Mouse (Mus musculus): Measurements from ENCODE around the gene Psmd9. TPM values are rescaled to one million over a fixed set of nuclear protein-coding genes. Genes with fewer than 3 reads are reported as not detected.

The Psmd9 gene
- polyA plus RNA-seq, 1 experiment from 2014 or later, result 103 TPM

GRCm38 (mm10) chr5:123156763-123157162, 12.4 kb upstream of the Psmd9 start:
- Histone ChIP-seq H3K27ac (ENCODE audit: low read depth, low read length) (no peak overlapping the region), H3K36me3 (ENCODE audit: control insufficient read depth, insufficient read depth, low read length) (peaks cover 81% of the 10 kb centered on the region), H3K4me1 (replicated peaks; ENCODE audit: control insufficient read depth, insufficient read depth, low read length) (no peaks in the 10 kb centered on the region), H3K4me3 (ENCODE audit: low read depth, low read length) (no peak overlapping the region), H3K4me2 (no peak overlapping the region), H3K9ac (ENCODE audit: low read depth, low read length) (no peak overlapping the region), H3K27me3 (replicated peaks; ENCODE audit: control insufficient read depth, insufficient read depth, low read length) (no peaks in the 10 kb centered on the region), H3K9me3 (ENCODE audit: control insufficient read depth, low read length) (no peaks in the 10 kb centered on the region)
- ATAC-seq (replicated peaks; ENCODE audit: low FRiP score), result no peak
- no peak for DNase-seq (ENCODE audit: low spot score)
- WGBS, result 88% methylated on average over 12 of the region's 12 CpGs

- H3K36me3 ChIP-seq (ENCODE audit: control insufficient read depth, insufficient read depth, low read length), result peaks cover 69% of the 10 kb centered on the region
- no peak overlapping the region for H3K4me2 ChIP-seq
- 86% methylated on average over 4 of the region's 4 CpGs for WGBS
- ATAC-seq (replicated peaks; ENCODE audit: low FRiP score) (no peak), DNase-seq (ENCODE audit: low spot score) (no peak)
- no peak overlapping the region for H3K9ac ChIP-seq (ENCODE audit: low read depth, low read length)
- H3K4me1 ChIP-seq (replicated peaks; ENCODE audit: control insufficient read depth, insufficient read depth, low read length), result no peaks in the 10 kb centered on the region
- H3K27me3 ChIP-seq (replicated peaks; ENCODE audit: control insufficient read depth, insufficient read depth, low read length), result no peaks in the 10 kb centered on the region
- no peak overlapping the region for H3K27ac ChIP-seq (ENCODE audit: low read depth, low read length)
- H3K9me3 ChIP-seq (ENCODE audit: control insufficient read depth, low read length), result no peaks in the 10 kb centered on the region
- no peak overlapping the region for H3K4me3 ChIP-seq (ENCODE audit: low read depth, low read length)
These were observed 11.2 kb upstream of the Psmd9 start for GRCm38 (mm10) chr5:123157972-123158371.

- Histone ChIP-seq H3K4me3 (ENCODE audit: low read depth, low read length) (no peak overlapping the region), H3K36me3 (ENCODE audit: control insufficient read depth, insufficient read depth, low read length) (peaks cover 66% of the 10 kb centered on the region), H3K4me2 (no peak overlapping the region), H3K27me3 (replicated peaks; ENCODE audit: control insufficient read depth, insufficient read depth, low read length) (no peaks in the 10 kb centered on the region), H3K27ac (ENCODE audit: low read depth, low read length) (no peak overlapping the region), H3K9ac (ENCODE audit: low read depth, low read length) (no peak overlapping the region), H3K9me3 (ENCODE audit: control insufficient read depth, low read length) (no peaks in the 10 kb centered on the region), H3K4me1 (replicated peaks; ENCODE audit: control insufficient read depth, insufficient read depth, low read length) (no peaks in the 10 kb centered on the region)
- no peak for ATAC-seq (replicated peaks; ENCODE audit: low FRiP score)
- 89% methylated on average over 4 of the region's 4 CpGs for WGBS
- no peak for DNase-seq (ENCODE audit: low spot score)
These were observed 9.8 kb upstream of the Psmd9 start for GRCm38 (mm10) chr5:123159446-123159845.

GRCm38 (mm10) chr5:123159866-123160265, 9.3 kb upstream of the Psmd9 start:
- 94% methylated on average over 15 of the region's 15 CpGs for WGBS
- Histone ChIP-seq H3K4me1 (replicated peaks; ENCODE audit: control insufficient read depth, insufficient read depth, low read length) (no peaks in the 10 kb centered on the region), H3K27me3 (replicated peaks; ENCODE audit: control insufficient read depth, insufficient read depth, low read length) (no peaks in the 10 kb centered on the region), H3K36me3 (ENCODE audit: control insufficient read depth, insufficient read depth, low read length) (peaks cover 63% of the 10 kb centered on the region), H3K9ac (ENCODE audit: low read depth, low read length) (no peak overlapping the region), H3K27ac (ENCODE audit: low read depth, low read length) (no peak overlapping the region), H3K9me3 (ENCODE audit: control insufficient read depth, low read length) (no peaks in the 10 kb centered on the region), H3K4me2 (no peak overlapping the region), H3K4me3 (ENCODE audit: low read depth, low read length) (no peak overlapping the region)
- no peak for DNase-seq (ENCODE audit: low spot score)
- no peak for ATAC-seq (replicated peaks; ENCODE audit: low FRiP score)

GRCm38 (mm10) chr5:123160341-123160740, 8.9 kb upstream of the Psmd9 start:
- no peaks in the 10 kb centered on the region for H3K9me3 ChIP-seq (ENCODE audit: control insufficient read depth, low read length)
- 91% methylated on average over 15 of the region's 15 CpGs for WGBS
- DNase-seq (ENCODE audit: low spot score) (no peak), ATAC-seq (replicated peaks; ENCODE audit: low FRiP score) (no peak)
- peaks cover 62% of the 10 kb centered on the region for H3K36me3 ChIP-seq (ENCODE audit: control insufficient read depth, insufficient read depth, low read length)
- no peaks in the 10 kb centered on the region for H3K27me3 ChIP-seq (replicated peaks; ENCODE audit: control insufficient read depth, insufficient read depth, low read length)
- H3K27ac ChIP-seq (ENCODE audit: low read depth, low read length), result no peak overlapping the region
- H3K9ac ChIP-seq (ENCODE audit: low read depth, low read length), result no peak overlapping the region
- H3K4me3 ChIP-seq (ENCODE audit: low read depth, low read length), result no peak overlapping the region
- H3K4me2 ChIP-seq, result no peak overlapping the region
- no peaks in the 10 kb centered on the region for H3K4me1 ChIP-seq (replicated peaks; ENCODE audit: control insufficient read depth, insufficient read depth, low read length)

- 84% methylated on average over 9 of the region's 9 CpGs for WGBS
- no peak for DNase-seq (ENCODE audit: low spot score)
- H3K27me3 ChIP-seq (replicated peaks; ENCODE audit: control insufficient read depth, insufficient read depth, low read length), result no peaks in the 10 kb centered on the region
- H3K9ac ChIP-seq (ENCODE audit: low read depth, low read length), result no peak overlapping the region
- no peak for ATAC-seq (replicated peaks; ENCODE audit: low FRiP score)
- no peak overlapping the region for H3K27ac ChIP-seq (ENCODE audit: low read depth, low read length)
- no peak overlapping the region for H3K4me2 ChIP-seq
- peaks cover 60% of the 10 kb centered on the region for H3K36me3 ChIP-seq (ENCODE audit: control insufficient read depth, insufficient read depth, low read length)
- no peaks in the 10 kb centered on the region for H3K4me1 ChIP-seq (replicated peaks; ENCODE audit: control insufficient read depth, insufficient read depth, low read length)
- H3K9me3 ChIP-seq (ENCODE audit: control insufficient read depth, low read length), result no peaks in the 10 kb centered on the region
- H3K4me3 ChIP-seq (ENCODE audit: low read depth, low read length), result no peak overlapping the region
These were observed 6.3 kb upstream of the Psmd9 start for GRCm38 (mm10) chr5:123162942-123163341.

GRCm38 (mm10) chr5:123166437-123166836, 2.8 kb upstream of the Psmd9 start:
- H3K27ac ChIP-seq (ENCODE audit: low read depth, low read length), result no peak overlapping the region
- no peaks in the 10 kb centered on the region for H3K4me1 ChIP-seq (replicated peaks; ENCODE audit: control insufficient read depth, insufficient read depth, low read length)
- no peak overlapping the region for H3K9ac ChIP-seq (ENCODE audit: low read depth, low read length)
- peaks cover 27% of the 10 kb centered on the region for H3K36me3 ChIP-seq (ENCODE audit: control insufficient read depth, insufficient read depth, low read length)
- H3K4me2 ChIP-seq, result no peak overlapping the region
- no peak overlapping the region for H3K4me3 ChIP-seq (ENCODE audit: low read depth, low read length)
- 92% methylated on average over 10 of the region's 10 CpGs for WGBS
- ATAC-seq (replicated peaks; ENCODE audit: low FRiP score) (no peak), DNase-seq (ENCODE audit: low spot score) (no peak)
- H3K27me3 ChIP-seq (replicated peaks; ENCODE audit: control insufficient read depth, insufficient read depth, low read length), result no peaks in the 10 kb centered on the region
- no peaks in the 10 kb centered on the region for H3K9me3 ChIP-seq (ENCODE audit: control insufficient read depth, low read length)

GRCm38 (mm10) chr5:123167591-123167990, 1.6 kb upstream of the Psmd9 start:
- no peak overlapping the region for H3K4me2 ChIP-seq
- no peak overlapping the region for H3K27ac ChIP-seq (ENCODE audit: low read depth, low read length)
- H3K4me3 ChIP-seq (ENCODE audit: low read depth, low read length), result no peak overlapping the region
- peaks cover 24% of the 10 kb centered on the region for H3K36me3 ChIP-seq (ENCODE audit: control insufficient read depth, insufficient read depth, low read length)
- H3K9ac ChIP-seq (ENCODE audit: low read depth, low read length), result no peak overlapping the region
- WGBS, result 77% methylated on average over 5 of the region's 5 CpGs
- peaks cover 4% of the 10 kb centered on the region; the same call in 1 of the 2 replicates for H3K4me1 ChIP-seq (replicated peaks; ENCODE audit: control insufficient read depth, insufficient read depth, low read length)
- H3K27me3 ChIP-seq (replicated peaks; ENCODE audit: control insufficient read depth, insufficient read depth, low read length), result no peaks in the 10 kb centered on the region
- no peak for ATAC-seq (replicated peaks; ENCODE audit: low FRiP score)
- DNase-seq (ENCODE audit: low spot score), result no peak
- no peaks in the 10 kb centered on the region for H3K9me3 ChIP-seq (ENCODE audit: control insufficient read depth, low read length)

- H3K4me3 ChIP-seq (ENCODE audit: low read depth, low read length), result no peak overlapping the region
- WGBS, result 80% methylated on average over 9 of the region's 9 CpGs
- no peaks in the 10 kb centered on the region for H3K27me3 ChIP-seq (replicated peaks; ENCODE audit: control insufficient read depth, insufficient read depth, low read length)
- no peak overlapping the region for H3K4me2 ChIP-seq
- no peak overlapping the region for H3K27ac ChIP-seq (ENCODE audit: low read depth, low read length)
- no peak for DNase-seq (ENCODE audit: low spot score)
- H3K36me3 ChIP-seq (ENCODE audit: control insufficient read depth, insufficient read depth, low read length), result peaks cover 11% of the 10 kb centered on the region
- H3K9ac ChIP-seq (ENCODE audit: low read depth, low read length), result no peak overlapping the region
- peaks cover 4% of the 10 kb centered on the region; the same call in 1 of the 2 replicates for H3K4me1 ChIP-seq (replicated peaks; ENCODE audit: control insufficient read depth, insufficient read depth, low read length)
- no peaks in the 10 kb centered on the region for H3K9me3 ChIP-seq (ENCODE audit: control insufficient read depth, low read length)
- ATAC-seq (replicated peaks; ENCODE audit: low FRiP score), result no peak
These were observed 1.2 kb downstream of the Psmd9 start for GRCm38 (mm10) chr5:123170365-123170764.
